Mouse (Mus musculus) hindbrain, embryonic 11.5 days (tissue): ENCODE data around the gene Vasp. TPM values are rescaled to one million over a fixed set of nuclear protein-coding genes. Genes with fewer than 3 reads are reported as not detected.

ENCODE experiments used
- ATAC-seq: fragments of 200-750 bp; cut with Nextera tagmentation; 2 replicates; pipeline ENCODE4 v1.8.0; 2017; ENCODE audit warnings: mild to moderate bottlenecking, moderate TSS enrichment, moderate library complexity; ENCODE audit not compliant: low FRiP score
- DNase-seq: peaks from one replicate; pipeline ENCODE4 v3.0.0-alpha.2; 2015; ENCODE audit warnings: low spot score
- H3K27ac ChIP-seq: fragments of 300-500 bp; sonication (generic); 2 replicates; pipeline ENCODE4 v1.5.1; 2014; ENCODE audit warnings: mild to moderate bottlenecking, low read depth, low read length
- H3K27me3 ChIP-seq: fragments of 300-500 bp; sonication (generic); 2 replicates; pipeline ENCODE4 v1.6.1; 2014; ENCODE audit warnings: mild to moderate bottlenecking, low read length, moderate library complexity, mixed read lengths; ENCODE audit not compliant: control insufficient read depth, insufficient read depth
- H3K36me3 ChIP-seq: fragments of 300-500 bp; sonication (generic); 2 replicates; pipeline ENCODE4 v1.6.1; 2014; ENCODE audit warnings: mild to moderate bottlenecking, low read length, moderate library complexity, mixed read lengths; ENCODE audit not compliant: control insufficient read depth, insufficient read depth
- H3K4me1 ChIP-seq: fragments of 300-500 bp; sonication (generic); replicated peaks from 2 replicates; pipeline ENCODE4 v1.6.1; 2014; ENCODE audit warnings: low read length, mixed read lengths; ENCODE audit not compliant: control insufficient read depth, insufficient read depth
- H3K4me2 ChIP-seq: fragments of 300-500 bp; sonication (generic); replicated peaks from 2 replicates; pipeline ENCODE4 v1.6.1; 2014; ENCODE audit warnings: mild to moderate bottlenecking, low read depth, low read length
- H3K4me3 ChIP-seq: fragments of 300-500 bp; sonication (generic); 2 replicates; pipeline ENCODE4 v1.5.1; 2014; ENCODE audit warnings: low read depth, low read length
- H3K9ac ChIP-seq: fragments of 300-500 bp; sonication (generic); 2 replicates; pipeline ENCODE4 v1.6.1; 2014; ENCODE audit warnings: low read depth, low read length
- H3K9me3 ChIP-seq: fragments of 300-500 bp; sonication (generic); 2 replicates; pipeline ENCODE4 v1.6.1; 2016; ENCODE audit warnings: low read length; ENCODE audit not compliant: control insufficient read depth
- WGBS: fragments of 180-500 bp; shearing (Covaris S2); extraction: QIAGEN DNeasy Blood & Tissue Kit; methylation state at CpG from one replicate; pipeline ENCODE4 v1.1.7; 2014; 5-methylcytosine and 5-hydroxymethylcytosine counted together
- polyA plus RNA-seq: library from polyadenylated mRNA; unstranded; fragments of >200 nt; fragmentation: Nextera tagmentation; extraction: Ambion mirVana; gene quantifications from 2 replicates; pipeline ENCODE4 v1.2.1, GENCODE M21; 2014

The Vasp gene
- polyA plus RNA-seq, 1 experiment from 2014 or later = 29.2 TPM

DNA sequence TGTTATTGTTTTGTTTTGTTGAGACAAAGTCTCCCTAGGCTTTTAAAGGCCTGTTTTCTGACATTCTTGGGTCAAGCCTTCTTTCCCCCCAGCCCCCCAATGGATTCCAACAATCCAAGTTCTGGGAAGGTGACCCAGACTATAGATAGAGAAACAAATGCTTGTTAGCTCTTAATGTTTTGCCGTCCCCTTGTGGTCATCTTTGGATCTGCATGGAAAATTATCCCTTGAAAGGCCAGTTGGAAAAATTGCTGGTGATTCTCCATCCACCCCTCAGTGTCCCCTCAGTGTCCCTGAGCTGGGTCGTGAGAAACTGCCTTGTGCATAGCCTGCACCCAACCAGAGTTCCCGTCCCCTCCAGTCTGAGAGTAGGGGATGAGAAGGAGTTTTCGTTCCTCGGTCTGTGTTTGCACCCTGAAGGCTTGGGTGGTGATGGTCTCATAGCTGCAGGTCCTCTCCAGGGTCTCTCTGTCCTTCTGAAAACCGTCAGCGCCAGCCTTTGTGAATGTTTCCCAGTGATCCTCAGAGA is 62.6 kb downstream of the Vasp start:
- DNase-seq (peak; percentile 77), ATAC-seq (no peak)
- H3K4me1 ChIP-seq = no peaks in the 10 kb centered on the region
- no peak overlapping the region for H3K27ac ChIP-seq
- no peaks in the 10 kb centered on the region for H3K36me3 ChIP-seq
- peaks cover 2% of the 10 kb centered on the region; the same call in 1 of the 2 replicates for H3K9me3 ChIP-seq
- no peaks in the 10 kb centered on the region; the same call in 1 of the 2 replicates for H3K27me3 ChIP-seq
- no peak overlapping the region for H3K4me2 ChIP-seq
- no peak overlapping the region for H3K4me3 ChIP-seq
- WGBS = 53% methylated on average over 7 of the region's 7 CpGs
- H3K9ac ChIP-seq = no peak overlapping the region

- H3K36me3 ChIP-seq = no peaks in the 10 kb centered on the region
- H3K27ac ChIP-seq = no peak overlapping the region
- H3K9ac ChIP-seq = no peak overlapping the region
- H3K4me3 ChIP-seq = no peak overlapping the region
- WGBS = 82% methylated on average over 13 of the region's 13 CpGs
- DNase-seq (no peak), ATAC-seq (no peak)
- H3K9me3 ChIP-seq = peaks cover 2% of the 10 kb centered on the region; the same call in 1 of the 2 replicates
- H3K27me3 ChIP-seq = no peaks in the 10 kb centered on the region; the same call in 1 of the 2 replicates
- no peaks in the 10 kb centered on the region for H3K4me1 ChIP-seq
- no peak overlapping the region for H3K4me2 ChIP-seq
These were observed 63.3 kb downstream of the Vasp start for GRCm38 (mm10) chr7:19208201-19208910.

Other genes with a start within 250 kb of the Vasp start
- gene Foxa3, start 248.3 kb downstream of the Vasp start, polyA plus RNA-seq = not detected in 2 replicates
- gene Sympk, start 247.4 kb downstream of the Vasp start, polyA plus RNA-seq = 29.4 and 30.5 TPM in 2 replicates
- gene Rsph6a, start 217.1 kb downstream of the Vasp start, polyA plus RNA-seq = not detected in 2 replicates
- gene Dmwd, start 195.6 kb downstream of the Vasp start, polyA plus RNA-seq = 18.3 and 20.2 TPM in 2 replicates
- gene Dmpk, start 188.0 kb downstream of the Vasp start, polyA plus RNA-seq = 10.3 and 12.2 TPM in 2 replicates
- 6.2 and 7.2 TPM in 2 replicates for gene Six5, start 177.2 kb downstream of the Vasp start, polyA plus RNA-seq
- 1.0 and 1.4 TPM in 2 replicates for gene Gm4969, start 153.4 kb downstream of the Vasp start, polyA plus RNA-seq
- 8.7 and 8.8 TPM in 2 replicates for gene Fbxo46, start 152.0 kb downstream of the Vasp start, polyA plus RNA-seq
- gene Qpctl, start 122.5 kb downstream of the Vasp start, polyA plus RNA-seq = 11.7 and 12.0 TPM in 2 replicates
- gene Snrpd2, start 122.1 kb downstream of the Vasp start, polyA plus RNA-seq = 143 and 149 TPM in 2 replicates
- 0.89 and 1.7 TPM in 2 replicates for gene Gipr, start 105.7 kb downstream of the Vasp start, polyA plus RNA-seq
- gene Eml2, start 95.4 kb downstream of the Vasp start, polyA plus RNA-seq = 1.4 and 2.0 TPM in 2 replicates
- 1.6 and 2.6 TPM in 2 replicates for gene Gpr4, start 59.3 kb downstream of the Vasp start, polyA plus RNA-seq
- gene Opa3, start 43.5 kb downstream of the Vasp start, polyA plus RNA-seq = 42.2 and 42.4 TPM in 2 replicates
- 0.18 TPM in 1 of 2 replicates, not detected in the other for gene Ppm1n, start 8.2 kb upstream of the Vasp start, polyA plus RNA-seq
- 49.6 and 52.1 TPM in 2 replicates for gene Rtn2, start 10.8 kb upstream of the Vasp start, polyA plus RNA-seq
- not detected in 2 replicates for gene Fosb, start 38.2 kb upstream of the Vasp start, polyA plus RNA-seq
- 108 and 112 TPM in 2 replicates for gene Ercc1, start 73.0 kb upstream of the Vasp start, polyA plus RNA-seq
- 14.7 and 15.2 TPM in 2 replicates for gene Cd3eap, start 87.7 kb upstream of the Vasp start, polyA plus RNA-seq
- gene Ppp1r13l, start 87.9 kb upstream of the Vasp start, polyA plus RNA-seq = 3.2 and 5.0 TPM in 2 replicates
- 7.7 and 8.7 TPM in 2 replicates for gene Ercc2, start 110.2 kb upstream of the Vasp start, polyA plus RNA-seq
- 2.3 TPM in 2 replicates for gene Klc3, start 132.3 kb upstream of the Vasp start, polyA plus RNA-seq
- gene Ckm, start 133.0 kb upstream of the Vasp start, polyA plus RNA-seq = 0.13 TPM in 1 of 2 replicates, not detected in the other
- 11.5 and 13.3 TPM in 2 replicates for gene Mark4, start 187.0 kb upstream of the Vasp start, polyA plus RNA-seq
- 0.66 and 0.76 TPM in 2 replicates for gene Exoc3l2, start 191.5 kb upstream of the Vasp start, polyA plus RNA-seq
- gene Bloc1s3, start 236.6 kb upstream of the Vasp start, polyA plus RNA-seq = 2.4 and 2.5 TPM in 2 replicates
- gene Trappc6a, start 236.6 kb upstream of the Vasp start, polyA plus RNA-seq = 45.7 and 49.8 TPM in 2 replicates
- gene Nkpd1, start 246.0 kb upstream of the Vasp start, polyA plus RNA-seq = 0.10 and 0.17 TPM in 2 replicates